Mouse (Mus musculus) liver, embryonic 18 days (tissue): Measurements from ENCODE around the gene Zfp764. TPM values are rescaled to one million over a fixed set of nuclear protein-coding genes. Genes with fewer than 3 reads are reported as not detected.

Experiments used
- polyA plus RNA-seq: library from polyadenylated mRNA; depleted of rRNA; stranded (reverse); fragments of >200 nt; gene quantifications from 2 replicates; pipeline ENCODE4 v1.2.3, GENCODE M21; 2012; rRNA removed

Gene Zfp764
- 1.7 and 1.8 TPM in 2 replicates for polyA plus RNA-seq

GRCm38 (mm10) chr7:127406002-127406987, at the start of gene Zfp764:
Gene Zfp764, minus strand, starts transcription at chr7:127406822.

GRCm38 (mm10) chr7:127448521-127449300, 42.1 kb upstream of the Zfp764 start, which contains the start of gene Zfp689:
Gene Zfp689, minus strand, starts transcription at chr7:127449158.

GRCm38 (mm10) chr7:127421388-127422191, 15.0 kb upstream of the Zfp764 start, which contains the start of gene Zfp688:
Gene Zfp688, minus strand, starts transcription at chr7:127422068.

GRCm38 (mm10) chr7:127393157-127393943, 13.3 kb downstream of the Zfp764 start, which contains the start of gene E430018J23Rik:
Gene E430018J23Rik, minus strand, starts transcription at chr7:127393629.

GRCm38 (mm10) chr7:127386641-127387392, 19.8 kb downstream of the Zfp764 start, which contains the start of gene 9130019O22Rik:
Gene 9130019O22Rik, minus strand, starts transcription at chr7:127387166.

GRCm38 (mm10) chr7:127375271-127376245, 31.1 kb downstream of the Zfp764 start, which contains the start of gene Zfp747:
Gene Zfp747, minus strand, starts transcription at chr7:127376050.

Other genes with a start within 250 kb of the Zfp764 start
- 20.8 and 22.2 TPM in 2 replicates for gene Cd2bp2, start 210.8 kb downstream of the Zfp764 start, polyA plus RNA-seq
- 11.9 and 12.6 TPM in 2 replicates for gene Tbc1d10b, start 198.4 kb downstream of the Zfp764 start, polyA plus RNA-seq
- gene Mylpf, start 197.9 kb downstream of the Zfp764 start, polyA plus RNA-seq: 8.3 and 12.1 TPM in 2 replicates
- gene Zfp553, start 173.8 kb downstream of the Zfp764 start, polyA plus RNA-seq: 2.8 and 2.9 TPM in 2 replicates
- gene Sept1, start 173.7 kb downstream of the Zfp764 start, polyA plus RNA-seq: 21.1 and 21.7 TPM in 2 replicates
- gene Zfp771, start 162.5 kb downstream of the Zfp764 start, polyA plus RNA-seq: 20.6 and 24.9 TPM in 2 replicates
- gene Dctpp1, start 146.1 kb downstream of the Zfp764 start, polyA plus RNA-seq: 52.9 and 73.0 TPM in 2 replicates
- gene Sephs2, start 132.8 kb downstream of the Zfp764 start, polyA plus RNA-seq: 153 and 165 TPM in 2 replicates
- gene Itgal, start 110.6 kb downstream of the Zfp764 start, polyA plus RNA-seq: 9.1 and 10.0 TPM in 2 replicates
- gene Zfp768, start 61.2 kb downstream of the Zfp764 start, polyA plus RNA-seq: 8.5 and 9.3 TPM in 2 replicates
- 2.2 and 2.4 TPM in 2 replicates for gene Zfp747, start 30.8 kb downstream of the Zfp764 start, polyA plus RNA-seq
- gene 9130019O22Rik, start 19.7 kb downstream of the Zfp764 start, polyA plus RNA-seq: 1.00 and 1.1 TPM in 2 replicates
- 2.7 TPM in 2 replicates for gene E430018J23Rik, start 13.2 kb downstream of the Zfp764 start, polyA plus RNA-seq
- gene Zfp688, start 15.2 kb upstream of the Zfp764 start, polyA plus RNA-seq: 5.6 and 5.8 TPM in 2 replicates
- gene Zfp689, start 42.3 kb upstream of the Zfp764 start, polyA plus RNA-seq: 1.3 and 1.5 TPM in 2 replicates
- gene Prr14, start 52.8 kb upstream of the Zfp764 start, polyA plus RNA-seq: 20.0 and 23.0 TPM in 2 replicates
- 6.4 and 7.1 TPM in 2 replicates for gene Fbrs, start 72.4 kb upstream of the Zfp764 start, polyA plus RNA-seq
- gene Srcap, start 105.2 kb upstream of the Zfp764 start, polyA plus RNA-seq: 2.5 and 2.8 TPM in 2 replicates
- 3.5 and 5.2 TPM in 2 replicates for gene Gm42715, start 112.8 kb upstream of the Zfp764 start, polyA plus RNA-seq
- gene Tmem265, start 154.6 kb upstream of the Zfp764 start, polyA plus RNA-seq: 0.68 and 0.78 TPM in 2 replicates
- 28.4 and 35.4 TPM in 2 replicates for gene Phkg2, start 166.5 kb upstream of the Zfp764 start, polyA plus RNA-seq
- gene Ccdc189, start 181.8 kb upstream of the Zfp764 start, polyA plus RNA-seq: 3.1 and 4.4 TPM in 2 replicates
- gene Rnf40, start 181.9 kb upstream of the Zfp764 start, polyA plus RNA-seq: 12.6 and 15.5 TPM in 2 replicates
- gene Zfp629, start 209.0 kb upstream of the Zfp764 start, polyA plus RNA-seq: 3.4 and 4.5 TPM in 2 replicates